Mouse (Mus musculus) liver, embryonic 16.5 days (tissue): ENCODE measurements around the gene Litaf. TPM values are rescaled to one million over a fixed set of nuclear protein-coding genes. Genes with fewer than 3 reads are reported as not detected.

Experiments
- ATAC-seq: fragments of 200-750 bp; cut with Nextera tagmentation; 2 replicates; pipeline ENCODE4 v1.8.0; 2017; ENCODE audit warnings: low read depth, mild to moderate bottlenecking, moderate number of reproducible peaks, moderate library complexity
- H3K27ac ChIP-seq: fragments of 300-500 bp; sonication (generic); 2 replicates; pipeline ENCODE4 v1.5.1; 2014; ENCODE audit warnings: mild to moderate bottlenecking, low read length
- H3K27me3 ChIP-seq: fragments of 300-500 bp; sonication (generic); 2 replicates; pipeline ENCODE4 v1.6.1; 2014; ENCODE audit warnings: low read depth, low read length, mixed read lengths; ENCODE audit not compliant: control insufficient read depth, insufficient read depth
- H3K36me3 ChIP-seq: fragments of 300-500 bp; sonication (generic); 2 replicates; pipeline ENCODE4 v1.6.1; 2014; ENCODE audit warnings: mild to moderate bottlenecking; ENCODE audit not compliant: control insufficient read depth, insufficient read depth
- H3K4me1 ChIP-seq: fragments of 300-500 bp; sonication (generic); 2 replicates; pipeline ENCODE4 v1.6.1; 2014; ENCODE audit warnings: low read depth, low read length, mixed read lengths; ENCODE audit not compliant: control insufficient read depth
- H3K4me2 ChIP-seq: fragments of 300-500 bp; sonication (generic); 2 replicates; pipeline ENCODE4 v1.6.1; 2014; ENCODE audit warnings: low read depth, low read length, mixed read lengths
- H3K4me3 ChIP-seq: fragments of 300-500 bp; sonication (generic); 2 replicates; pipeline ENCODE4 v1.5.1; 2014; ENCODE audit warnings: low read depth, mild to moderate bottlenecking, low read length
- H3K9ac ChIP-seq: fragments of 300-500 bp; sonication (generic); 2 replicates; pipeline ENCODE4 v1.6.1; 2014; ENCODE audit warnings: low read depth, low read length
- H3K9me3 ChIP-seq: fragments of 300-500 bp; sonication (generic); replicated peaks from 2 replicates; pipeline ENCODE4 v1.6.1; 2016; ENCODE audit warnings: low read length; ENCODE audit not compliant: control insufficient read depth
- WGBS: fragments of 180-500 bp; shearing (Covaris S2); extraction: QIAGEN DNeasy Blood & Tissue Kit; methylation state at CpG from one replicate; pipeline ENCODE4 v1.1.7; 2014; ENCODE audit not compliant: insufficient replicate concordance; 5-methylcytosine and 5-hydroxymethylcytosine counted together
- polyA plus RNA-seq: library from polyadenylated mRNA; unstranded; fragments of >200 nt; fragmentation: Nextera tagmentation; extraction: Ambion mirVana; gene quantifications from 2 replicates; pipeline ENCODE4 v1.2.1, GENCODE M21; 2015

Gene Litaf
- polyA plus RNA-seq, 1 experiment from 2014 or later, result 52.9 TPM

- no peaks in the 10 kb centered on the region for H3K36me3 ChIP-seq
- no peaks in the 10 kb centered on the region for H3K9me3 ChIP-seq
- H3K4me2 ChIP-seq, result no peak overlapping the region
- no peak overlapping the region for H3K9ac ChIP-seq
- WGBS, result 60% methylated on average over 5 of the region's 5 CpGs
- H3K27me3 ChIP-seq, result no peaks in the 10 kb centered on the region
- H3K4me1 ChIP-seq, result no peaks in the 10 kb centered on the region
- no peak overlapping the region for H3K4me3 ChIP-seq
- no peak overlapping the region for H3K27ac ChIP-seq
- no peak for ATAC-seq
These were observed 10.0 kb downstream of the Litaf start for GRCm38 (mm10) chr16:11055916-11056315.

GRCm38 (mm10) chr16:11054871-11055270, 11.1 kb downstream of the Litaf start:
- H3K9me3 ChIP-seq, result no peaks in the 10 kb centered on the region
- no peak overlapping the region for H3K9ac ChIP-seq
- WGBS, result 56% methylated on average over 6 of the region's 6 CpGs
- no peak overlapping the region for H3K27ac ChIP-seq
- no peaks in the 10 kb centered on the region for H3K4me1 ChIP-seq
- H3K4me3 ChIP-seq, result no peak overlapping the region
- H3K4me2 ChIP-seq, result no peak overlapping the region
- H3K36me3 ChIP-seq, result no peaks in the 10 kb centered on the region
- ATAC-seq, result no peak
- no peaks in the 10 kb centered on the region for H3K27me3 ChIP-seq

GRCm38 (mm10) chr16:11054409-11054808, 11.5 kb downstream of the Litaf start:
- no peaks in the 10 kb centered on the region for H3K4me1 ChIP-seq
- H3K27me3 ChIP-seq, result no peaks in the 10 kb centered on the region
- no peak for ATAC-seq
- no peak overlapping the region for H3K27ac ChIP-seq
- no peaks in the 10 kb centered on the region for H3K9me3 ChIP-seq
- H3K4me3 ChIP-seq, result no peak overlapping the region
- H3K36me3 ChIP-seq, result no peaks in the 10 kb centered on the region
- WGBS, result 34% methylated on average over 6 of the region's 6 CpGs
- H3K4me2 ChIP-seq, result no peak overlapping the region
- no peak overlapping the region for H3K9ac ChIP-seq

GRCm38 (mm10) chr16:11051134-11051533, 14.8 kb downstream of the Litaf start:
- Histone ChIP-seq H3K27ac (no peak overlapping the region), H3K36me3 (no peaks in the 10 kb centered on the region), H3K4me3 (no peak overlapping the region), H3K9ac (no peak overlapping the region), H3K27me3 (no peaks in the 10 kb centered on the region), H3K4me2 (no peak overlapping the region), H3K9me3 (no peaks in the 10 kb centered on the region), H3K4me1 (no peaks in the 10 kb centered on the region)
- ATAC-seq, result no peak
- WGBS, result 78% methylated on average over 11 of the region's 11 CpGs

- Histone ChIP-seq H3K36me3 (no peaks in the 10 kb centered on the region), H3K27me3 (no peaks in the 10 kb centered on the region), H3K4me1 (no peaks in the 10 kb centered on the region), H3K4me2 (no peak overlapping the region), H3K4me3 (no peak overlapping the region), H3K27ac (no peak overlapping the region), H3K9ac (no peak overlapping the region), H3K9me3 (no peaks in the 10 kb centered on the region)
- ATAC-seq, result no peak
- WGBS, result 78% methylated on average over 2 of the region's 2 CpGs
These were observed 15.7 kb downstream of the Litaf start for GRCm38 (mm10) chr16:11050226-11050625.

- Histone ChIP-seq H3K9ac (no peak overlapping the region), H3K27ac (no peak overlapping the region), H3K27me3 (no peaks in the 10 kb centered on the region), H3K9me3 (no peaks in the 10 kb centered on the region), H3K36me3 (no peaks in the 10 kb centered on the region), H3K4me3 (no peak overlapping the region), H3K4me2 (no peak overlapping the region), H3K4me1 (no peaks in the 10 kb centered on the region)
- ATAC-seq, result no peak
- WGBS, result 32% methylated on average over 7 of the region's 7 CpGs
These were observed 18.8 kb downstream of the Litaf start for GRCm38 (mm10) chr16:11047130-11047529.

- Histone ChIP-seq H3K9ac (no peak overlapping the region), H3K9me3 (no peaks in the 10 kb centered on the region), H3K36me3 (no peaks in the 10 kb centered on the region), H3K27me3 (no peaks in the 10 kb centered on the region), H3K27ac (no peak overlapping the region), H3K4me2 (no peak overlapping the region), H3K4me3 (no peak overlapping the region), H3K4me1 (no peaks in the 10 kb centered on the region)
- ATAC-seq, result peak; percentile 55
- WGBS, result 59% methylated on average over 7 of the region's 7 CpGs
These were observed 19.5 kb downstream of the Litaf start for GRCm38 (mm10) chr16:11046437-11046836.

- WGBS, result 61% methylated on average over 5 of the region's 5 CpGs
- no peaks in the 10 kb centered on the region for H3K27me3 ChIP-seq
- ATAC-seq, result no peak
These were observed 22.7 kb downstream of the Litaf start for GRCm38 (mm10) chr16:11043239-11043638.

GRCm38 (mm10) chr16:11040603-11041002, 25.4 kb downstream of the Litaf start:
- Histone ChIP-seq H3K9me3 (no peaks in the 10 kb centered on the region), H3K9ac (no peak overlapping the region), H3K4me1 (no peaks in the 10 kb centered on the region), H3K36me3 (no peaks in the 10 kb centered on the region), H3K4me2 (no peak overlapping the region), H3K27me3 (no peaks in the 10 kb centered on the region), H3K4me3 (no peak overlapping the region), H3K27ac (no peak overlapping the region)
- 57% methylated on average over 2 of the region's 2 CpGs for WGBS
- no peak for ATAC-seq

More at GRCm38 (mm10) chr16:11043239-11043638, 22.7 kb downstream of the Litaf start:
- H3K4me2 ChIP-seq, result no peak overlapping the region
- H3K4me3 ChIP-seq, result no peak overlapping the region
- no peak overlapping the region for H3K9ac ChIP-seq
- no peaks in the 10 kb centered on the region for H3K9me3 ChIP-seq
- H3K27ac ChIP-seq, result no peak overlapping the region
- H3K4me1 ChIP-seq, result no peaks in the 10 kb centered on the region
- H3K36me3 ChIP-seq, result no peaks in the 10 kb centered on the region
